In genomic region chr4:43030780-43031230, GRCm38 (mm10) we compare ENCODE assay signal across 8 mouse cellular contexts. TPM values are rescaled to one million over a fixed set of nuclear protein-coding genes. Genes with fewer than 3 reads are reported as not detected.
DNase-seq lines count a peak whose midpoint lies in the region; ATAC-seq and TF ChIP-seq lines count a peak whose summit lies in the region.

No protein-coding gene starts in this region.

- H3K4me3 ChIP-seq in cortical plate, adult 2 months (ENCODE audit: insufficient read depth, low read length): peak overlapping the region; percentile 69
- H3K4me3 ChIP-seq in hindbrain, postnatal 0 days (ENCODE audit: low read length): peak overlapping the region; percentile 73
- peak overlapping the region; percentile 79 for H3K4me3 ChIP-seq in liver, postnatal 0 days (ENCODE audit: low read depth, low read length)

- DNase-seq in gastrocnemius, postnatal 14 days: peak; percentile 46
- DNase-seq in gastrocnemius, postnatal 36 days: no peak
- peak; percentile 51 for DNase-seq in A20 (ENCODE audit: low read depth, low spot score)
- DNase-seq in hindbrain, postnatal 0 days (ENCODE audit: low spot score): peak; percentile 35
- peak; percentile 64 for DNase-seq in liver, postnatal 0 days
- no peak for DNase-seq in ovary, adult 18-20 months (ENCODE audit: low spot score)

- H3K27ac ChIP-seq in cortical plate, adult 2 months (ENCODE audit: insufficient read depth, low read length): peak overlapping the region; percentile 62
- peak overlapping the region; percentile 84 for H3K27ac ChIP-seq in hindbrain, postnatal 0 days
- H3K27ac ChIP-seq in liver, postnatal 0 days (ENCODE audit: low read depth): peak overlapping the region; percentile 79

- H3K27me3 ChIP-seq in hindbrain, postnatal 0 days (ENCODE audit: insufficient read depth, low read length): no peaks in the 10 kb centered on the region
- H3K27me3 ChIP-seq in liver, postnatal 0 days (ENCODE audit: insufficient read depth, low read length): no peaks in the 10 kb centered on the region

- intact Hi-C loops in gastrocnemius, postnatal 14 days (cut with DNase I; ENCODE audit: low total_unique reads): no loop called here
- intact Hi-C loops in gastrocnemius, postnatal 36 days (cut with DNase I): no loop called here

- H3K4me1 ChIP-seq in cortical plate, adult 2 months (ENCODE audit: control insufficient read depth, insufficient read depth, low read length): peaks cover 3% of the 10 kb centered on the region
- no peaks in the 10 kb centered on the region for H3K4me1 ChIP-seq in hindbrain, postnatal 0 days (ENCODE audit: insufficient read depth, low read length)
- peaks cover 10% of the 10 kb centered on the region; the same call in 1 of the 2 replicates for H3K4me1 ChIP-seq in liver, postnatal 0 days (ENCODE audit: insufficient read depth)

- peak overlapping the region; percentile 68 for H3K4me2 ChIP-seq in hindbrain, postnatal 0 days (ENCODE audit: low read depth, low read length)
- H3K4me2 ChIP-seq in liver, postnatal 0 days (ENCODE audit: low read depth, low read length): peak overlapping the region; percentile 82

- H3K36me3 ChIP-seq in hindbrain, postnatal 0 days (ENCODE audit: insufficient read depth, low read length): peaks cover 41% of the 10 kb centered on the region
- H3K36me3 ChIP-seq in liver, postnatal 0 days (replicated peaks; ENCODE audit: insufficient read depth, low read length): peaks cover 50% of the 10 kb centered on the region

- peak; percentile 57 for ATAC-seq in hindbrain, postnatal 0 days
- peak; percentile 66 for ATAC-seq in liver, postnatal 0 days
- no peak; the same call in 1 of the 2 replicates for ATAC-seq in cerebellum, adult (ENCODE audit: insufficient number of reproducible peaks, low FRiP score, low TSS enrichment)

- no peak for TF ChIP-seq EP300 in liver, postnatal 0 days (IDR thresholded peaks at IDR 0.05; ENCODE audit: low read depth)

- under 1% methylated on average over 28 of the region's 28 CpGs for WGBS in hindbrain, postnatal 0 days
- under 1% methylated on average over 28 of the region's 28 CpGs for WGBS in liver, postnatal 0 days (ENCODE audit: insufficient replicate concordance)

- no peak for TF ChIP-seq CTCF in cortical plate, adult 2 months (IDR thresholded peaks at IDR 0.05; ENCODE audit: extremely low read depth, insufficient read depth, low read length)
- no peak for TF ChIP-seq CTCF in hindbrain, postnatal 0 days (IDR thresholded peaks at IDR 0.05; ENCODE audit: low read depth)
- no peak for TF ChIP-seq CTCF in liver, postnatal 0 days (IDR thresholded peaks at IDR 0.05; ENCODE audit: low read depth)

- H3K9ac ChIP-seq in hindbrain, postnatal 0 days (replicated peaks; ENCODE audit: low read length): peak overlapping the region; percentile 78
- H3K9ac ChIP-seq in liver, postnatal 0 days (replicated peaks): peak overlapping the region; percentile 86

- no peak for TF ChIP-seq POLR2A in cortical plate, adult 2 months (IDR thresholded peaks at IDR 0.05; ENCODE audit: extremely low read depth, insufficient read depth, low read length)

- no peaks in the 10 kb centered on the region for H3K9me3 ChIP-seq in hindbrain, postnatal 0 days (ENCODE audit: low read length)
- H3K9me3 ChIP-seq in liver, postnatal 0 days (ENCODE audit: low read length): no peaks in the 10 kb centered on the region

RNA-seq across cellular contexts. Expression of gene Stoml2, which starts 0.7 kb away (rescaled TPM):
- 10 to 100 TPM; 82.9 to 84.8 TPM for total RNA-seq in gastrocnemius, postnatal 14 days (2021)
- 10 to 100 TPM; 78.9 to 95.1 TPM for total RNA-seq in gastrocnemius, postnatal 36 days (2021)
- polyA plus RNA-seq in cortical plate, adult 2 months (2012; rRNA removed): 128 and 132 TPM in 2 replicates
- total RNA-seq in hindbrain, postnatal 0 days (2014; rRNA removed): 86.2 and 118 TPM in 2 replicates
- 256 and 272 TPM in 2 replicates for polyA plus RNA-seq in hindbrain, postnatal 0 days (2015; fragmentation: Nextera tagmentation; extraction: Ambion mirVana)
- polyA plus RNA-seq in liver, postnatal 0 days (2015; fragmentation: Nextera tagmentation; extraction: Ambion mirVana): 114 and 116 TPM in 2 replicates

RNA-seq across cellular contexts. Expression of gene Pigo, which starts 5.2 kb away (rescaled TPM):
- total RNA-seq in gastrocnemius, postnatal 14 days (2021): 1 to 10 TPM; 5.4 to 6.5 TPM
- total RNA-seq in gastrocnemius, postnatal 36 days (2021): 1 to 10 TPM; 5.2 to 5.9 TPM
- 21.0 and 21.9 TPM in 2 replicates for polyA plus RNA-seq in cortical plate, adult 2 months (2012; rRNA removed)
- 27.7 and 33.4 TPM in 2 replicates for total RNA-seq in hindbrain, postnatal 0 days (2014; rRNA removed)
- polyA plus RNA-seq in hindbrain, postnatal 0 days (2015; fragmentation: Nextera tagmentation; extraction: Ambion mirVana): 20.8 and 22.1 TPM in 2 replicates
- polyA plus RNA-seq in liver, postnatal 0 days (2015; fragmentation: Nextera tagmentation; extraction: Ambion mirVana): 7.6 and 8.3 TPM in 2 replicates

RNA-seq across cellular contexts. Expression of gene Fam214b, which starts 15.2 kb away (rescaled TPM):
- total RNA-seq in gastrocnemius, postnatal 14 days (2021): 10 to 100 TPM; 25.1 to 27.8 TPM
- 10 to 100 TPM; 22.1 to 30.6 TPM for total RNA-seq in gastrocnemius, postnatal 36 days (2021)
- polyA plus RNA-seq in cortical plate, adult 2 months (2012; rRNA removed): 28.5 and 29.2 TPM in 2 replicates
- total RNA-seq in hindbrain, postnatal 0 days (2014; rRNA removed): 36.0 and 54.9 TPM in 2 replicates
- 25.0 TPM in 2 replicates for polyA plus RNA-seq in hindbrain, postnatal 0 days (2015; fragmentation: Nextera tagmentation; extraction: Ambion mirVana)
- 11.3 and 11.7 TPM in 2 replicates for polyA plus RNA-seq in liver, postnatal 0 days (2015; fragmentation: Nextera tagmentation; extraction: Ambion mirVana)

RNA-seq across cellular contexts. Expression of gene Fancg, which starts 20.5 kb away (rescaled TPM):
- 1 to 10 TPM; 2.2 to 2.6 TPM for total RNA-seq in gastrocnemius, postnatal 14 days (2021)
- 1 to 10 TPM in 1 of 2 experiments, under 1 TPM in 1; 0.84 to 1.1 TPM for total RNA-seq in gastrocnemius, postnatal 36 days (2021)
- 25.0 and 28.4 TPM in 2 replicates for polyA plus RNA-seq in cortical plate, adult 2 months (2012; rRNA removed)
- 10.5 and 13.1 TPM in 2 replicates for total RNA-seq in hindbrain, postnatal 0 days (2014; rRNA removed)
- 14.2 and 14.5 TPM in 2 replicates for polyA plus RNA-seq in hindbrain, postnatal 0 days (2015; fragmentation: Nextera tagmentation; extraction: Ambion mirVana)
- 4.5 and 5.5 TPM in 2 replicates for polyA plus RNA-seq in liver, postnatal 0 days (2015; fragmentation: Nextera tagmentation; extraction: Ambion mirVana)

RNA-seq across cellular contexts. Expression of gene Unc13b, which starts 27.9 kb away (rescaled TPM):
- total RNA-seq in gastrocnemius, postnatal 14 days (2021): 1 to 10 TPM; 4.1 to 4.6 TPM
- 1 to 10 TPM; 2.3 to 2.8 TPM for total RNA-seq in gastrocnemius, postnatal 36 days (2021)
- polyA plus RNA-seq in cortical plate, adult 2 months (2012; rRNA removed): 66.7 and 77.8 TPM in 2 replicates
- 40.4 and 41.8 TPM in 2 replicates for total RNA-seq in hindbrain, postnatal 0 days (2014; rRNA removed)
- polyA plus RNA-seq in hindbrain, postnatal 0 days (2015; fragmentation: Nextera tagmentation; extraction: Ambion mirVana): 6.6 TPM in 2 replicates
- 0.37 and 0.52 TPM in 2 replicates for polyA plus RNA-seq in liver, postnatal 0 days (2015; fragmentation: Nextera tagmentation; extraction: Ambion mirVana)

Comparison
In these comparisons a context has a peak if more than half of its experiments do, and no peak if none do; other contexts are left out.
1. DNase-seq: peak in gastrocnemius, postnatal 14 days (single experiment), A20 (single experiment), hindbrain, postnatal 0 days (single experiment) and liver, postnatal 0 days (single experiment); none in gastrocnemius, postnatal 36 days (0 of 2) and ovary, adult 18-20 months (single experiment).
2. Peak in every context shown above with its lines, with median percentiles within 50 percentile points of each other: H3K27ac ChIP-seq and H3K4me3 ChIP-seq.